In the genomic region with DNA sequence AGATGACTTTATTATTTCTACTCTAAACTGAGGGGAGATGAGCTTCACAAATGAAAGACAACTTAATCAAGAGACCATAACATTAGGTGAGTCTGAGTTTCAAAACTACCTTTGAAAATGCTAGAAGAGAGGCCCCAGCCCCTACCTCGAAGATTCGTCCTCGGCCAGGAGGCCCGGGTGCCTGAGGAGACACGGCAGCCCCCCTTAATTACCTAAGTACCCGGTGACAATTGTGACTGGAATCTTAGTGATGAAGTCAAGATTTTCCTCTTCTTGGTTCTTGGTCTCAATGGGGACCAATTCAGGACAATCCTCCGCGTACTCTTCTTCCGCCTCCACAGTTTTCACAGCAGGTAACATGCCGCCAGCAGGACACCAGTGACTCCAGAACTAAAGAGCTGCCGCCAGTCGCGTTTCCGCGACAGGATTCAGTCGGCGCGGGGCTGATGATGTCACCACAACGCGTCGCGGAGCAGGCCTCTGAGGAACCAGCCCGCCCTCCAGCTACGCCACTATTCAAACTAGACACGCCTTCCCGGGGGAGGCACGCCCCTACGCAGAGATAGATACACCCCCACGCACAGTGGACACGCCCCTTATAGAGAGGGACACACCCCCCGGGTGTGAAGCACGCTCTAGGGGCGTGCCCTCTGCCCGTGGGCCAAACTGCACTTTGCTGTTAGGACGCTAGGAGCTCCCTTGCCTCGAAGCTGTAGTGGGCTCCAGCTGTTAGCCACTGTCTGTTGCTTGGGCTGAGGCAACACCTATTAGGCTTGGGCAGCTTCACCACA, we compare ENCODE assay signal across 8 mouse cellular contexts. TPM values are rescaled to one million over a fixed set of nuclear protein-coding genes. Genes with fewer than 3 reads are reported as not detected.
DNase-seq lines count a peak whose midpoint lies in the region; ATAC-seq and TF ChIP-seq lines count a peak whose summit lies in the region.

Cbwd1 (minus strand) TSS at position 439 of the 791 bp plus-strand sequence.

- peaks cover 13% of the 10 kb centered on the region for H3K4me1 ChIP-seq in hindbrain, embryonic 13.5 days (replicated peaks)

- H3K9me3 ChIP-seq in hindbrain, embryonic 13.5 days, result no peaks in the 10 kb centered on the region

- peak; percentile 92 for DNase-seq in Patski (ENCODE audit: low read depth, low spot score)
- peak; percentile 97 to 98 for DNase-seq in cerebellum, postnatal 14 days
- peak; percentile 94 to 96 for DNase-seq in frontal cortex, postnatal 14 days (ENCODE audit: low spot score in 2 of 2)
- peak; percentile 94 to 95 for DNase-seq in layer of hippocampus, postnatal 25 days (ENCODE audit: extremely low spot score in 1 of 2, low spot score in 1 of 2)
- peak; percentile 98 for DNase-seq in lung, postnatal 25 days (ENCODE audit: low spot score)
- peak; percentile 99 for DNase-seq in retina, embryonic 14.5 days (ENCODE audit: low spot score)
- DNase-seq in thymus, postnatal 4 days, result peak; percentile 99

- CTCF ChIA-PET in Patski (lab: Charles Lee), result interaction anchor here (0.7 to 2.5 kb wide), 18 partner anchors 9 to 490 kb away, joined by 3 to 12 read pairs (median 3); no protein-coding TSS in a partner anchor

- H3K4me3 ChIP-seq in hindbrain, embryonic 13.5 days, result peak within 1 kb of the TSS; percentile 71

- H3K27me3 ChIP-seq in Patski, result no peaks in the 10 kb centered on the region
- peaks cover 4% of the 10 kb centered on the region; the same call in 1 of the 2 replicates for H3K27me3 ChIP-seq in hindbrain, embryonic 13.5 days

- H3K9ac ChIP-seq in hindbrain, embryonic 13.5 days, result peak within 1 kb of the TSS; percentile 77

- POLR2A ChIA-PET in Patski (lab: Charles Lee), result interaction anchor here (0.5 to 1.0 kb wide), 5 partner anchors 9 to 175 kb away, joined by 3 to 5 read pairs (median 3); no protein-coding TSS in a partner anchor

- in situ Hi-C loops in Patski (cut with MboI; ENCODE audit: low pct_unique_long_range_greater_than_20kb), result no loop called here

- H3K4me2 ChIP-seq in hindbrain, embryonic 13.5 days, result peak within 1 kb of the TSS; percentile 67

- H3K27ac ChIP-seq in hindbrain, embryonic 13.5 days, result peak within 1 kb of the TSS; percentile 70

- ATAC-seq in Patski, result peak; percentile 99
- peak; percentile 99 for ATAC-seq in hindbrain, embryonic 13.5 days (ENCODE audit: low FRiP score)

- under 1% methylated on average over 36 of the region's 36 CpGs for WGBS in hindbrain, embryonic 13.5 days

- TF ChIP-seq CTCF in Patski (IDR thresholded peaks at IDR 0.05), result peak; percentile 94

- peaks cover 3% of the 10 kb centered on the region; the same call in 1 of the 2 replicates for H3K36me3 ChIP-seq in hindbrain, embryonic 13.5 days

RNA-seq across cellular contexts. Expression of gene Cbwd1, which starts in this region (rescaled TPM):
- polyA plus RNA-seq in Patski (2021), result 38.9 TPM
- polyA plus RNA-seq in hindbrain, embryonic 13.5 days (2015; fragmentation: Nextera tagmentation; extraction: Ambion mirVana), result 17.3 and 19.3 TPM in 2 replicates
- total RNA-seq in layer of hippocampus, postnatal 25 days (2021), result 10 to 100 TPM; 11.8 to 15.5 TPM

Comparison
In these comparisons a context has a peak if more than half of its experiments do, and no peak if none do; other contexts are left out.
1. Peak in every context shown above with its lines: DNase-seq, ATAC-seq, H3K4me3 ChIP-seq and H3K27ac ChIP-seq.